Mouse (Mus musculus) bone marrow, adult 2 months (tissue): ENCODE results near the gene Chmp4b. TPM values are rescaled to one million over a fixed set of nuclear protein-coding genes. Genes with fewer than 3 reads are reported as not detected.
A peak's percentile ranks its signal among the peaks of the same experiment; 100 is the strongest.

Experiments used
- H3K27ac ChIP-seq: fragments of 200-500 bp; 2 replicates; pipeline ENCODE4 v1.5.1; 2012; ENCODE audit warnings: low read depth, mild to moderate bottlenecking, control low read depth, inconsistent platforms, low read length; ENCODE audit not compliant: control insufficient read depth, poor library complexity, insufficient read depth
- H3K4me1 ChIP-seq: fragments of 200-500 bp; 2 replicates; pipeline ENCODE4 v1.6.1; 2011; ENCODE audit warnings: low read length; ENCODE audit not compliant: control insufficient read depth, insufficient read depth
- H3K4me3 ChIP-seq: fragments of 200-500 bp; replicated peaks from 2 replicates; pipeline ENCODE3; 2011; ENCODE audit warnings: mild to moderate bottlenecking, low read depth, low read length, control low read depth; ENCODE audit not compliant: control insufficient read depth
- CTCF ChIP-seq: fragments of 200-500 bp; IDR thresholded peaks from 2 replicates; pipeline ENCODE4 v1.5.1; 2011; ENCODE audit warnings: low read length, control low read depth; ENCODE audit not compliant: control insufficient read depth, insufficient read depth
- POLR2A ChIP-seq: fragments of 200-500 bp; IDR thresholded peaks from 2 replicates; pipeline ENCODE4 v1.6.1; 2011; ENCODE audit warnings: low read depth, mild to moderate bottlenecking, control low read depth, low read length, borderline replicate concordance; ENCODE audit not compliant: control insufficient read depth
- WGBS: fragments of 180-500 bp; shearing (Covaris S2); methylation state at CpG from one replicate; pipeline ENCODE4 v1.1.7; 2018; 5-methylcytosine and 5-hydroxymethylcytosine counted together
- polyA plus RNA-seq: library from polyadenylated mRNA; stranded (reverse); fragments of >200 nt; gene quantifications from 2 replicates; pipeline ENCODE4 v1.2.4, GENCODE M21; 2011; ENCODE audit warnings: low replicate concordance; ENCODE audit not compliant: missing spikeins, insufficient read depth, insufficient read length

The Chmp4b gene
- polyA plus RNA-seq, 1 experiment: 162 TPM

DNA sequence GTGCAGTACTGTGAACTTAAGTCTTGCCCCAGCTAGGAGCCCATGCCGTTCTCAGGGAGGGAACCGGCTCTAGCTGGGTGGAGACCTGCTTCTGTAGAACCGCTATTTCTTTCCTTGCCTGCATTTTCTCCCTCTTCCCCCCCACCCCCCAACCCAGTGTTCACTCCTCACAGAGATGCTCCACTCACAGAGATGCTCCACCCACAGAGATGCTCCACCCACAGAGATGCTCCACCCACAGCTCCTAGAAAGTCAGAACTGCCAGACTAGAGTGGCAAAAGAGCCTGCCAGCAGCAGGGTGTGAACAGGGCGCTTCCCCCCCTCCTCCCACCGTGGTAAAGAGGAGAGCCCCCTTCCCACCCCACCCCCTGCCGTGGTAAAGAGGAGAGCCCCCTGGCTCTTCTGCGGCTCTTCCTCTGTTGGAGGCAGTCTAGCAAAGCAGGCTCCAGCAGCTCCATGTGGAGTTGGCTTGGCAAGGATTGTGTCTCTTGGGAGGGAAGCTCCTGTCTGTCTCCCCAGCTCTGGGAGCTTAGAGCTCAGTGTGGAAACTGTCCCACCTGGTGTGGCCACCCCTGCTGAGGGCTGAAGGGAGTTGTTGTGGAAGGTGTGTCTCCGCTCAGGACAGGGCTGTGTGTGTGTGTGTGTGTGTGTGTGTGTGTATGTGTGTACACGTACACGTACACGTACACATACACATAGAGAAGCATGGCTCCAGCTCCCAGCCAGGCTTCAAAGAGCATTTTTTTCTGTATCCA lies 41.9 kb downstream of the Chmp4b start:
- Histone ChIP-seq H3K4me3 (no peak overlapping the region), H3K4me1 (no peaks in the 10 kb centered on the region), H3K27ac (no peak overlapping the region)
- 80% methylated on average over 11 of the region's 11 CpGs for WGBS
- TF ChIP-seq POLR2A (no peak), CTCF (no peak)

DNA sequence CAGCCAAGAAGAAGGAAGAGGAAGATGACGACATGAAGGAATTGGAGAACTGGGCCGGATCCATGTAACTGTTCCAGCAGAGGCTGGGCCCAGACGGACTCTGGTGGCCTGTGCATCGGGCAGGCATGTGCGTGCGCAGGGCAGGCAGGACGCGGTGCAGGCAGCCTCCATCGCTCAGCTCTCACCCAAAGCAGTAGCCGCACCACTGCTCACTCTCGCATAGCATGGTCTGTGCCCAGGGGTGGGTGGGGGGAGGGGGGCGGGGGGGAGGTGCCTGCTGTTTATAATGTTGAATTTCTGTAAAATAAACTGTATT lies 42.4 kb downstream of the Chmp4b start:
- WGBS: 85% methylated on average over 12 of the region's 12 CpGs
- TF ChIP-seq POLR2A: no peak
- no peaks in the 10 kb centered on the region for H3K4me1 ChIP-seq
- no peak overlapping the region for H3K27ac ChIP-seq
- H3K4me3 ChIP-seq: no peak overlapping the region

DNA sequence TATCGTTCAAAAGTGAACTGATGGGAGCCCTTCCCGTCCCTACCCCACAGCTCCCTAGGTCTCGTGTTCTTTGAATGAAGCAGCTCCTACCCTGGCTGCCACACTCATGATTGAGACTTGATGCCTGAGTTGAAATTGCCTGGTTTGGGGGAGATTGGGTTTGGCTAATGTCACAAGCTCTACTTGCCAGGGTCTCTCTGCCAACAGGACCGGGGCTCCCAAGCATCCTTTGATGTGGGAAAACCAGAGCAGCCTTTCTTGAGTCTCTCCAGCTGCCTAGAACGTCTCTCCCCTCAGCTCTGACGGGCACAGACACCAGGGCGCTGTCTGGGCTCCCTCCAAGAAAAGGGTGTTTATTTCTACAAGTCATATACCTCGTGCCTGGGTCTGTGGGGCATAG lies 44.2 kb downstream of the Chmp4b start:
- Histone ChIP-seq H3K4me1 (no peaks in the 10 kb centered on the region; the same call in 1 of the 2 replicates), H3K27ac (no peak overlapping the region), H3K4me3 (no peak overlapping the region)
- TF ChIP-seq CTCF (no peak), POLR2A (no peak)
- 83% methylated on average over 8 of the region's 8 CpGs for WGBS

- WGBS: 87% methylated on average over 3 of the region's 3 CpGs
- no peak overlapping the region for H3K27ac ChIP-seq
- H3K4me3 ChIP-seq: no peak overlapping the region
- TF ChIP-seq POLR2A (no peak), CTCF (no peak)
- H3K4me1 ChIP-seq: peaks cover 1% of the 10 kb centered on the region; the same call in 1 of the 2 replicates
Observed at GRCm38 (mm10) chr2:154696660-154697059, 45.2 kb downstream of the Chmp4b start.

DNA sequence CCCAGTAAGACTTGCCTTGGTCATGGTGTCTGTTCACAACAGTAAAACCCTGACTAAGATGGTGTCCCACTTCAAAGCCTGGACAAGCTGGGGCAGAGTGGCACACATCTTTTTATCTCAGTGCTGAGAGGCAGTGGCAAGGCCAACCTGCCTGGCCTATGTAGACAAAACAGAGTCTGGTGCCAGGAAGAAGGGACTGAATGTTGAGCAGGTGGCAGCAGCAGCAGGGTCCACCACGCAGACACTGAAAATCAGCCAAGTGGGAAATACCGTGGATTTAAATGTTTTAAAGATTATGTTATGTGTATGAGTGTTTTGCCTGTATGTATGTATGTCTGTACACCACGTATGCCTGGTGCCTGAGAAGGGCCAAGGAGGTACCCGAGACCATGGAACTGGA lies 47.9 kb downstream of the Chmp4b start:
- TF ChIP-seq POLR2A (no peak), CTCF (no peak)
- WGBS: 87% methylated on average over 4 of the region's 4 CpGs
- Histone ChIP-seq H3K4me1 (peaks cover 1% of the 10 kb centered on the region; the same call in 1 of the 2 replicates), H3K27ac (no peak overlapping the region), H3K4me3 (no peak overlapping the region)

DNA sequence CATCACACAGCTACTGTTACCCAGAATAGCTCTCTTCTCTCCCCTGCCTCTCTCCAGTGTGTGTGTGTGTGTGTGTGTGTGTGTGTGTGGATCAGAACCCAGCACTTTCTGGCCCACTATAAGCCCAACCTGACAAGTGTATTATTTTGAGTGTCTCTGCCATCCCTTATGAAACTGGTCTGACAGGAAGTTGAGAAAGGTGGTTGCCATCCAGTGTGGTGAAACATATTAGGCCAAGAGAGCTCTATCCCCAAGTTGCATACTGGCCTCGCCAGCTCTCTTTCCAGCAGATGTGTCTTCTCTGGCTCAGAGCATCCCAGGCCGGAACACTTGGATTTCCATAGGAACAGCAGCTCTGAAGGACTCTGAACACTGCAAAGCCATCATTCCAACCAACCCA lies 48.7 kb downstream of the Chmp4b start:
- no peak for TF ChIP-seq POLR2A
- TF ChIP-seq CTCF: no peak
- Histone ChIP-seq H3K4me1 (peaks cover 1% of the 10 kb centered on the region; the same call in 1 of the 2 replicates), H3K27ac (peak overlapping the region; percentile 19; the same call in 1 of the 2 replicates), H3K4me3 (no peak overlapping the region)
- WGBS: 61% methylated on average over 2 of the region's 2 CpGs

DNA sequence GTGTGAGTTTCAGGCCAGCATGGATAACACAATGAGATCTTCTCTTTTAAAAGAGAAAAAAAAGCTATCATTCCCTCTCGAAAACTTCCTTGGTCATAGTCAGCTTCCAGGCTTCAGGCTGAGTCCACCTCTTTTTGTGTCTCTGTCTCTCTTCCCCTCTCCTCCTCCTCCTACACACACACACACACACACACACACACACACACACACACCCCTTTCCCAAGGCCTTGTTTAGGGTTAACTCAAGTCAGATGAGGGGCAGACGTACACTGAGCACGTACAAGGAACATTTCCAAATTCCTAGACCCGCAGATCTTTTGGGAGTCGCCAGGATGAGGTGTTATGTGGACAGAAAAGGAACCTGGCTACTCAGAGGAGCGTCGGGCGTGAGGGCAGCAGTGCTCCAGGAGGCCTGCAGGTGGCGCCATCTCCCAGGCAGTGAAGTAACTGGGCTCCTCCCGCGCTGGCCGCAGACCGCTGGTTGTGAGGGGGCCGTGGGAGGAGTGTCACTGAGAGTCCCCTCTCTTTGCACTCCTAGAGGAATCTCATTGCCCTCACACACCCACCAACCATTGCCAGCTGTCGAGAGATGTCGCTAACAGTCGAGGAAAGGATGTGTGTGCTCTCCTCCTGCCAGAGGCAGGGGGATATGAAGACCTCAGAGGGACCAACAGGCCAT lies 51.3 kb downstream of the Chmp4b start:
- 8% methylated on average over 17 of the region's 17 CpGs for WGBS
- no peak overlapping the region for H3K4me3 ChIP-seq

DNA sequence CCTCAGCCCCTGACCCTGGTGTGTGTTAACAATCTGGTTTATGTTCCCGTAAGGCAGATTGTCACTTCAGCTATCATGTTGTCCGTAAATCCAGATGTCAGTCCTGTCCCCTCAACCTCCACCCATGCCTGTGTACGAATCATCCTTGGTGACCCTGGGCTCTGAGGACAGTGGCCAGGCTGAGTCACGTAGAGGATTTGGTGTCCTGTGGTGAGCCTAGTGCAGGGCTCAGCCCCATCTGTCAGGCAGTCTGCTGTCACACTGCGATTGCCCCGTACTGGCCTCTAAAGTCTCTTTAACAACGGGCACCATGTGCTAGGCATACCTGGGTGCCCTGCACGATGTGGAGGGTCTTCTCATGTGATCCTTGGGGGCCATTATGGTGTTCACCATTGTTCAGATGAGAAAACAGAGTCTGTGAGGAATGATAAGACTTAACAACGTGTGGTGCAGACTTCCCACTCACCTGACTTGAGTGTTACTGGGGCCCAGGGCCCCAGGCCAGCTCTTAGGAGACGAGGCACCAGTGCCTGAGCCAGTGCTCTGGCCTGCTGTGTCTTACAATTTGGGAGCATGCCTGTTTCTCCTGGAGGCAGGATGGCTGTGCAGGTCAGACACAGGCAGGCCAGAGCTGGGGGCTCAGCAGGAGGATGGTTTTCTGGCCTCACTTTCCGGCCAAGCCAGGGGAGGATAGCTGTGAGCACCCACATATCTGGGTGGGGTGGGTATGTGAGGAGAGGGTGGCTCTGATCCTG lies 55.2 kb downstream of the Chmp4b start:
- Histone ChIP-seq H3K4me1 (no peaks in the 10 kb centered on the region; the same call in 1 of the 2 replicates), H3K4me3 (no peak overlapping the region), H3K27ac (no peak overlapping the region)
- TF ChIP-seq CTCF: no peak
- WGBS: 78% methylated on average over 11 of the region's 11 CpGs

More for the DNA sequence above, 51.3 kb downstream of the Chmp4b start:
- peaks cover 1% of the 10 kb centered on the region; the same call in 1 of the 2 replicates for H3K4me1 ChIP-seq
- TF ChIP-seq CTCF (peak; percentile 92), POLR2A (no peak)
- no peak overlapping the region for H3K27ac ChIP-seq
